Mouse (Mus musculus) ES-E14 (cell line): Measurements from ENCODE around the gene Atp2c2. TPM values are rescaled to one million over a fixed set of nuclear protein-coding genes. Genes with fewer than 3 reads are reported as not detected.

Experiments used
- DNase-seq: peaks from one replicate; pipeline ENCODE4 v3.0.0-alpha.2; 2013; ENCODE audit warnings: low read depth, low spot score
- H3K27ac ChIP-seq: 2 replicates; pipeline ENCODE4 v1.5.1; 2012; ENCODE audit warnings: low read depth, mild to moderate bottlenecking, low read length, moderate library complexity, mixed read lengths; ENCODE audit not compliant: poor library complexity, insufficient read depth, severe bottlenecking
- H3K36me3 ChIP-seq: 2 replicates; pipeline ENCODE4 v1.6.1; 2012; ENCODE audit warnings: mild to moderate bottlenecking, low read length, moderate library complexity, mixed read lengths; ENCODE audit not compliant: control insufficient read depth, poor library complexity, insufficient read depth, severe bottlenecking
- H3K4me1 ChIP-seq, 2 experiments: fragments of 150-350 bp in 1 of 2; sonication (generic) in 1 of 2; 2 replicates each; pipeline ENCODE4 v1.6.1; 2012; ENCODE audit warnings: low read length in 2 of 2, mild to moderate bottlenecking in 1 of 2, mixed read lengths in 1 of 2; ENCODE audit not compliant: control insufficient read depth in 2 of 2, insufficient read depth in 2 of 2, poor library complexity in 1 of 2
- H3K4me3 ChIP-seq, 2 experiments: fragments of 150-350 bp in 1 of 2; sonication (generic) in 1 of 2; 2 replicates each; pipeline ENCODE4 v1.5.1; 2012; ENCODE audit warnings: low read length in 2 of 2, low read depth in 1 of 2, mild to moderate bottlenecking in 1 of 2, mixed read lengths in 1 of 2; ENCODE audit not compliant: insufficient read depth in 1 of 2, poor library complexity in 1 of 2, severe bottlenecking in 1 of 2
- H3K9ac ChIP-seq: 2 replicates; pipeline ENCODE4 v1.6.1; 2012; ENCODE audit warnings: low read depth, mild to moderate bottlenecking, low read length, mixed read lengths; ENCODE audit not compliant: poor library complexity, insufficient read depth, severe bottlenecking
- H3K9me3 ChIP-seq: fragments of 150-350 bp; sonication (generic); 2 replicates; pipeline ENCODE4 v1.6.1; 2012; ENCODE audit warnings: low read depth, mild to moderate bottlenecking, low read length; ENCODE audit not compliant: control insufficient read depth, insufficient read depth
- CHD2 ChIP-seq: IDR thresholded peaks from 2 replicates; pipeline ENCODE4 v1.6.1; 2014; ENCODE audit warnings: mild to moderate bottlenecking, low read depth, low read length, inconsistent platforms
- HCFC1 ChIP-seq: IDR thresholded peaks from 2 replicates; pipeline ENCODE4 v1.6.1; 2012; ENCODE audit warnings: low read length, inconsistent platforms, borderline replicate concordance; ENCODE audit not compliant: insufficient read depth
- MAFK ChIP-seq: IDR thresholded peaks from 2 replicates; pipeline ENCODE4 v1.6.1; 2014; ENCODE audit warnings: mild to moderate bottlenecking, low read depth, low read length, inconsistent platforms; ENCODE audit not compliant: insufficient read depth
- ZC3H11A ChIP-seq: IDR thresholded peaks from 2 replicates; pipeline ENCODE4 v1.6.1; 2012; ENCODE audit warnings: low read depth, mild to moderate bottlenecking, inconsistent platforms, low read length, borderline replicate concordance
- ZNF384 ChIP-seq: IDR thresholded peaks from 2 replicates; pipeline ENCODE4 v1.6.1; 2012; ENCODE audit warnings: low read depth, low read length, inconsistent platforms
- in situ Hi-C, 2 experiments: fragments of 600-800 bp; cut with MboI; formaldehyde crosslinking; loops; one replicate each; pipeline ENCODE4 v1.15.1; 2025; ENCODE audit warnings: low sequenced_read_pairs in 2 of 2, inconsistent platforms in 1 of 2; ENCODE audit not compliant: unreplicated experiment in 2 of 2
- total RNA-seq: library from RNA; depleted of rRNA; stranded (reverse); fragments of 300-350 nt; gene quantifications from 2 replicates; pipeline ENCODE4 v1.2.3, GENCODE M21; 2012

Atp2c2 gene
- total RNA-seq, 1 experiment = 0.80 TPM

GRCm38 (mm10) chr8:119777765-119778164, 78.0 kb downstream of the Atp2c2 start:
- peak overlapping the region; percentile 65 for H3K9ac ChIP-seq
- H3K4me3 ChIP-seq = peak overlapping the region; percentile 61 to 65
- no peak overlapping the region for H3K27ac ChIP-seq
- no peaks in the 10 kb centered on the region for H3K9me3 ChIP-seq
- in situ Hi-C loops = loop anchor here in 1 of 2 experiments (10.0 kb wide), 1 partner anchor 93 kb away; no protein-coding TSS in a partner anchor
- H3K36me3 ChIP-seq = no peaks in the 10 kb centered on the region
- DNase-seq = no peak
- peaks cover 0 to 4% of the 10 kb centered on the region in 2 experiments; a peak in 2 of 4 replicates for H3K4me1 ChIP-seq
- TF ChIP-seq ZNF384 (no peak), CHD2 (no peak), MAFK (no peak), ZC3H11A (no peak), HCFC1 (no peak)

GRCm38 (mm10) chr8:119778263-119778662, 78.5 kb downstream of the Atp2c2 start, which contains the start of gene Tldc1:
Gene Tldc1, minus strand, starts transcription at chr8:119778416.
- DNase-seq = peak; percentile 98
- H3K4me1 ChIP-seq = peaks cover 0 to 4% of the 10 kb centered on the region in 2 experiments; a peak in 2 of 4 replicates
- peak within 1 kb of the TSS; percentile 65 to 66 for H3K4me3 ChIP-seq
- no peaks in the 10 kb centered on the region for H3K9me3 ChIP-seq
- in situ Hi-C loops = loop anchor here in 1 of 2 experiments (10.0 kb wide), 1 partner anchor 93 kb away; no protein-coding TSS in a partner anchor
- TF ChIP-seq ZC3H11A = no peak
- no peak for TF ChIP-seq ZNF384
- no peak for TF ChIP-seq HCFC1
- TF ChIP-seq CHD2 = peak; percentile 78
- no peak for TF ChIP-seq MAFK
- H3K36me3 ChIP-seq = no peaks in the 10 kb centered on the region
- peak within 1 kb of the TSS; percentile 65 for H3K9ac ChIP-seq
- H3K27ac ChIP-seq = no peak within 1 kb of the TSS

GRCm38 (mm10) chr8:119779013-119779737, 79.4 kb downstream of the Atp2c2 start:
- in situ Hi-C loops = loop anchor here in 1 of 2 experiments (10.0 kb wide), 1 partner anchor 94 kb away; no protein-coding TSS in a partner anchor
- peak; percentile 88 for DNase-seq
- TF ChIP-seq MAFK (no peak), ZNF384 (no peak), CHD2 (no peak), HCFC1 (peak; percentile 65; the same call in 1 of the 2 replicates), ZC3H11A (peak; percentile 82; the same call in 1 of the 2 replicates)
- no peak overlapping the region for H3K9ac ChIP-seq
- no peak overlapping the region for H3K4me3 ChIP-seq
- no peak overlapping the region for H3K27ac ChIP-seq
- H3K9me3 ChIP-seq = no peaks in the 10 kb centered on the region
- H3K36me3 ChIP-seq = no peaks in the 10 kb centered on the region
- H3K4me1 ChIP-seq = peaks cover 0 to 4% of the 10 kb centered on the region in 2 experiments; a peak in 2 of 4 replicates

GRCm38 (mm10) chr8:119780402-119781049, 80.7 kb downstream of the Atp2c2 start:
- H3K4me3 ChIP-seq = no peak overlapping the region
- TF ChIP-seq CHD2 (no peak), MAFK (no peak), HCFC1 (no peak), ZNF384 (no peak), ZC3H11A (no peak)
- H3K9ac ChIP-seq = no peak overlapping the region
- DNase-seq = no peak
- H3K9me3 ChIP-seq = no peaks in the 10 kb centered on the region
- in situ Hi-C loops = no loop called here
- no peak overlapping the region for H3K27ac ChIP-seq
- H3K36me3 ChIP-seq = no peaks in the 10 kb centered on the region
- peaks cover 0 to 8% of the 10 kb centered on the region in 2 experiments; a peak in 2 of 4 replicates for H3K4me1 ChIP-seq
